Mouse (Mus musculus): ENCODE data around the gene Ifi35.
"Not testable (repeated sequence)": the region's sequence is repeated elsewhere in the genome, so short reads cannot be mapped to it uniquely, and the experiment has no call there.

- TF ChIP-seq TAL1 (conservative IDR thresholded peaks at IDR 0.05; ENCODE audit: low read depth, low read length); CTCF (IDR thresholded peaks at IDR 0.05; ENCODE audit: low read depth, low read length); GATA1 (IDR thresholded peaks at IDR 0.05; ENCODE audit: borderline replicate concordance, low read length); POLR2AphosphoS5 (IDR thresholded peaks at IDR 0.05; ENCODE audit: insufficient replicate concordance, low read depth, low read length): not testable (repeated sequence)
Measured at GRCm38 (mm10) chr11:101466552-101466950, 18.3 kb downstream of the Ifi35 start.

Data from G1E (cell line).